Mouse (Mus musculus): Measurements from ENCODE around the gene Tial1.

- TF ChIP-seq POLR2A (IDR thresholded peaks at IDR 0.05; ENCODE audit: insufficient read depth, low read depth, low read length) (no peak), CTCF (IDR thresholded peaks at IDR 0.05) (no peak)
Observed at GRCm38 (mm10) chr7:128403128-128403527, 58.4 kb downstream of the Tial1 start.

Measured in heart, adult 2 months (tissue).